Mouse (Mus musculus) cerebellum, adult 18-20 months (tissue): ENCODE data around the gene Nrip1.

Source experiments
- DNase-seq, 2 experiments: peaks; one replicate each; pipeline ENCODE4 v3.0.0; 2021

Nrip1 gene

GRCm38 (mm10) chr16:76370716-76371613 lies 2.7 kb downstream of the Nrip1 start:
- DNase-seq = no peak

GRCm38 (mm10) chr16:76370041-76370715 lies 3.4 kb downstream of the Nrip1 start:
- DNase-seq = peak; percentile 61 to 80

GRCm38 (mm10) chr16:76369236-76369635 lies 4.4 kb downstream of the Nrip1 start:
- no peak for DNase-seq

GRCm38 (mm10) chr16:76367261-76367908 lies 6.2 kb downstream of the Nrip1 start:
- DNase-seq = no peak

GRCm38 (mm10) chr16:76365790-76366406 lies 7.7 kb downstream of the Nrip1 start:
- DNase-seq = no peak

- peak in 1 of 2 experiments; percentile 32 for DNase-seq
These were observed 8.4 kb downstream of the Nrip1 start for GRCm38 (mm10) chr16:76365237-76365636.

- DNase-seq = no peak
These were observed 10.0 kb downstream of the Nrip1 start for GRCm38 (mm10) chr16:76363641-76364040.

- no peak for DNase-seq
These were observed 10.6 kb downstream of the Nrip1 start for GRCm38 (mm10) chr16:76362982-76363381.

GRCm38 (mm10) chr16:76360441-76360840 lies 13.2 kb downstream of the Nrip1 start:
- DNase-seq = no peak

- DNase-seq = no peak
These were observed 14.9 kb downstream of the Nrip1 start for GRCm38 (mm10) chr16:76358757-76359156.

- no peak for DNase-seq
These were observed 15.4 kb downstream of the Nrip1 start for GRCm38 (mm10) chr16:76358128-76358748.

GRCm38 (mm10) chr16:76357155-76357554 lies 16.5 kb downstream of the Nrip1 start:
- DNase-seq = no peak

- DNase-seq = no peak
These were observed 17.6 kb downstream of the Nrip1 start for GRCm38 (mm10) chr16:76355947-76356550.

- no peak for DNase-seq
These were observed 18.4 kb downstream of the Nrip1 start for GRCm38 (mm10) chr16:76355267-76355666.

- no peak for DNase-seq
These were observed 18.8 kb downstream of the Nrip1 start for GRCm38 (mm10) chr16:76354841-76355240.

GRCm38 (mm10) chr16:76354289-76354688 lies 19.3 kb downstream of the Nrip1 start:
- DNase-seq = no peak

- DNase-seq = no peak
These were observed 22.7 kb downstream of the Nrip1 start for GRCm38 (mm10) chr16:76350922-76351321.

GRCm38 (mm10) chr16:76349053-76349452 lies 24.6 kb downstream of the Nrip1 start:
- no peak for DNase-seq

- no peak for DNase-seq
These were observed 25.8 kb downstream of the Nrip1 start for GRCm38 (mm10) chr16:76347719-76348421.

- DNase-seq = no peak
These were observed 27.3 kb downstream of the Nrip1 start for GRCm38 (mm10) chr16:76346371-76346770.

- no peak for DNase-seq
These were observed 28.8 kb downstream of the Nrip1 start for GRCm38 (mm10) chr16:76344761-76345368.
